Mouse (Mus musculus) hematopoietic stem cell, adult 5-6 weeks (primary cell): ENCODE measurements around the gene S100a3. TPM values are rescaled to one million over a fixed set of nuclear protein-coding genes. Genes with fewer than 3 reads are reported as not detected.

Source experiments
- ATAC-seq, 2 experiments: fragments of 125-278 bp in 1 of 2; replicated peaks in 1 of 2; 2 replicates each; pipeline ENCODE4 v1.8.0; 2016 to 2017; ENCODE audit warnings: inconsistent platforms in 2 of 2, mild to moderate bottlenecking in 2 of 2, moderate number of reproducible peaks in 2 of 2, low read depth in 1 of 2, moderate TSS enrichment in 1 of 2; ENCODE audit not compliant: low FRiP score in 2 of 2, poor library complexity in 2 of 2, severe bottlenecking in 2 of 2, insufficient read depth in 1 of 2, low TSS enrichment in 1 of 2
- total RNA-seq: library from RNA; stranded (forward); fragments of 172-1452, 232-1000 nt; gene quantifications from 2 replicates; pipeline ENCODE4 v1.2.3, GENCODE M21; 2017

S100a3 gene
- total RNA-seq, 1 experiment from 2014 or later = not detected

DNA sequence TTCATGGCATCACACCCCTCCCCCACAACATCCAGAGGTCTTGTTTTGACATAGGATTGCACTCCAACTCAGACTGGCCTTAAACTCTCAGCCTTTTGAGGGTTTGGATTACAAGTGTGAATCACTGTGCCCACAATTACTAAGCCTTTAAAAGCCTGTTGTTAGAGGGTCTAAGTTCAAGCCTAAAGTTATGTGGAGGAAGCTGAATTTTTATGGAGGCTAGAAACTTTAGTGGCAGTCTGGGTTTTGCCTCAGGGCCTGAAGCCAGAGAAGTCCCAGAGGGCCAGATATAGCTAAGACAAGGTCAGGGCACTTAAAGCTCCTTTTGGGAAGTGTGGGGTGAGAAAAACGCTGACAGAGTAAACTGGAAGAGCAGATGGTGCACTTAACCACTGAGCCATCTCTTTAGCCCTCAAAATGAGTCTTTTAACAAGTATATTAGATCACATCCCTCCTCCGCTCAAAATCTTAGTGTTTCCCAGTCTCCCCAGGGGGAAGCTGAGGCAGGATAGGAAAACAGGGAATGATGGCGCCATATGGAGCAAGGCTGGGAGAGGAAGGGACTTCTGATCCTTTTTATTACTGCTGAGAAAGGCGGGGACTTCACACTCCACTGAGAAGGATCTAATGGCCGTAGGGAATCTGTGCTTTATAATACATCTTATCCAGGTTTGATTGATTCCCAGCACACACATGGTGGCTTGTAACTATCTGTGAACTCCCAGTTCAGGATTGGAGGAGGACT, 10.5 kb upstream of the S100a3 start:
- no peak for ATAC-seq

DNA sequence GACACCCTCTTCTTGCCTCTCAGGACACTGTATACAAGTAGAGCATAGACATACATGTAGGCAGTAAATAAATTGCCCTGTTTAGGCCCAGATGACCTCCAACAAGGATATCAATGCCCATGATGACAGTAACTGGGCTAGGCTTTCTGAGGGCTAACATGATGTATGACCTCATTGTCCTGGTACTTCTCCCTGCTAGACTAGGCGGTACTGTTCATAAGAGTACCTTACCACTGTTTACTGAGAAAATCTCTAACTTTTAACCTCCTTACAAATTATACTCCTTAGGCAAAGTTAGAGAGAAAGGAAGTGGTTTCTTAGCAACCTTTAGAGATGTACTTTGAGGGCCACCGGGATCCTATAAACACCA, 10.0 kb upstream of the S100a3 start:
- no peak for ATAC-seq

DNA sequence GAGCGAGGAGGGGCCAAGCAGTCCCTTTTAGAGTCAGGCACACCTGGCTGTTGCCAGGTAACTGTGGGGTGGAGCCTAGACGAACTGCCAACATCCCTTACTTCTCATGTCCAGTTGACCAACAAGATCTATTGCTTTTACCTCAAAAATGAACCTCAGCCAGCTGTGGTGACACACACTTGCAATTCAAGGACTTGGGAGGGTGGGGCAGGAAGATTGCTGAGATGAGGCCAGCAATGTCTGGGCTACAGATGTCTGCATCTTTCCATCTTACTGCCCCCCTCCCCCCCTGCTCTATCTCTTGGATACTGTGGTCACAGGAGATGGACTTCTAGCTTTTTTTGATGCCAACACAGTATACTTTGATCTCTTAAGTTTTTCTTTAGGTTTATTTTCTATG, 8.1 kb upstream of the S100a3 start:
- no peak for ATAC-seq

DNA sequence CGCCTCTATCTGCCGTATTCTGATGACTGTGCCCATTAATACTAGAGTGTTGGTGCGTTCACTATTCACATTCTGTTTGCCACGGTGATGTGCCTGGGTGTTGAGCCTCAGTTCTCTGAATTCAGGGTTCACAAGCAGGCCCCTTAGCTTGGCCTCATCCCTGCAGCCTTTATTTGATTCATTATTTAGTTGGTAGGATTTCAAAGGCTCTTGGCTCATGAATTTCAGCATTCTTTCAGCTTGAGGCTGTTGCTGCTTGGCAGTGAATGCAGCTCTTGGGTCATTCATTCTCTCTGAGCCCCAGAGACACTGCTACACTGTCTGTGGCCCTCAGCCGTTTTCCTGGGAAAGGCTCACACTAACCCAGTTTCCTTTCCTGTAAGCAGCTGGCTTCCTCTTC, 4.4 kb upstream of the S100a3 start:
- ATAC-seq = no peak

DNA sequence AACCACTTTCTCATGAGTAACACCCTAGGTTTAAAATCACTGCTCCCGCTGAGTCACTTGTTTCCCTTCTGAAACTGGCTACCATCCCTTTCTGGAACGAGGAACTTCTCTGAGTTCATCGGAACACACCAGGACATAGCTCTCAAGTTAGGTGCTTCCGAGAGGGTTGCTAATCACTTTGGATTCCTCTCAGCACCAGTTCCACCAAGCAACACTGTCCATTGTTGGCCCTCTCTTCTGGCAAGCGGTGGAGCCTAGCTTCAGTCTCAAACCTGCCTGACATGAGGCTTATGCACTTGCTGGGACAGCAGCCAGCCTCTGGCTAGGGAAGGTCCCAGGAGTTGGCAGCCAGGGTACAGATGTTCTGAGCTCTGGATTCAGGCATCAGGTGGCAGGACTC, 14.3 kb downstream of the S100a3 start:
- ATAC-seq = no peak

DNA sequence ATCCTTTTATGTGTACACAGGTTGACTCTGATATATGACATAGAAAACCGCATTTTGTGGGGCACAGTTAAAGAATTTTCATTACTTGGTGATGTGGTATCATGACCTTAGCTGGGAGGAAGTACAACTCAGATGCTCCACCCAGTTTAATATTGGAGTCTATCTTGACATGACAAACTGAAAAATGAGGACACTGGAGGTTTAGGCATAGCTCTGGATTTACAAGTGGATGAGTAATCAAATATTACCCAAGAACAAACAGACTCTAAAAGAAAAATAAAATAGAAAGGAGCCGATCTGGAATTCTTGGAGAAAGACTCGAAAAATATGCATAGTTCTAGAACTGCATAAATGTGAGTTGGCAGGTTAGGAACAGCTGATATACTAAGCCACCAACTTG, 14.9 kb downstream of the S100a3 start:
- no peak for ATAC-seq

DNA sequence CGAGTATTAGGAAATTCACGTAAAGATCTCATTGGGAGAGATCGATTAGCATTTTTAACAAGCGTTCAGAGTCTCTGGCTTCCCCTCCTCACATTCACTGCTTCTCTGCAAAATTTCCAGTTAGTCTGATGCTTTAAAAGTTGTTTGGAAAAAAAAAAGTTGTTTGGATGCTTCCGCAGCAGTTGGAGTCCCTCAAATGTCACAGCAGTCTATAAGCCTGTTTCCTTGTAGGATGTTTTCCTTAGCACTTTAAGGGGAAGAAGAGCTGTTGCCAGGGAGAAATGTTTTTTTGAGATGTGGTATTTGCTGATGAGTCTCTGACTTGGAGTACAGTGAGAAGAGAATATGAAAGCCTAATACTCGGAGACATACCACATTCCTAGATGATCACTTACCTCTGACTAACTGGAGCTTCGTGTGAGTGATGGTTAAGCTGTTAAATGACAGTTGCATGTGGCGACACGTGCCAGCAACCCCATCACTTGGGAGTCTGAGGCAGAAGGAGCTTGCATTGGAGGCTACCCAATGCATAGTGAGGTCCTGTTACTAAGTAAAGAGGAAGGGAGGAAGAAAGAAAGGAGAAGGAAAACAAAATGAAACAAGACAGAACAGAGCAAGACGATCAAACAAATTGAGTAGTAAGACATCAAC, 16.1 kb downstream of the S100a3 start:
- no peak for ATAC-seq

DNA sequence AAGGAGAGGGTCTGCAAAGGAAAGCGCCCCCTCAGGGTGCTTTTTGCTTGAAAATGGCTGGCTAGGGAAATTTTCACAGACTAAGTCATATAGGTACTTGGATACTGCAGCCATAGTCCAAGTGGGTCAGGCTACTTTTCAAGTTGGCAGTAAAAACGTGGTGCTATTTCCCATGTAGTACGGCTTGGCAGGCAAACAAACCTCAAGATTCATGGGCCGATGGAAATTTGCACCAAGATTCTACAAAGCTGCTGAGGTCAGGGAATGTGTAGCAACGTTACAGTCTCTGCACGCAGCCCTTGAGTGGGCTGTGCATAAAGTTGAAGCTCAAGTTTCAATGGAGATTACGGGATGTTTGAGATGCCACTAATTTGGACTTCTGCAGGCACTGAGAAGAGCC, 19.1 kb downstream of the S100a3 start:
- ATAC-seq = no peak

DNA sequence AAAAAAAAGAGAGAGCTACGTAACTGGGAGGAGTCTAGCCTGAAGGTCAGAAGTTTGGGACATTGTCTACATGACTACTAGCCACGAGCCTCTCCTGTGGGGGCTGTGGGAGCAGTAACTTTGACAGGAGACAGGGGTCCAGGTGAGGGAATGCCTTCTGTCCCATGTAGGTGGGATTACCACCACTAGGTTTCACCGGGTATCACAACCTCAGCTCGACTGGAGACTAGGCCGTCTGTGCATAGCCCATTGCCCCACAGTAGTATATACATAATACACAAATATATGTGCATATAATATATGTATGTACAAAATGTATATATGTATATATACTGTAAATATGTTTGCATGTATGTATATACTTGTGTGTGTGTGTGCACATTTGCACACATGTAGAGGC, 20.8 kb downstream of the S100a3 start:
- no peak for ATAC-seq

DNA sequence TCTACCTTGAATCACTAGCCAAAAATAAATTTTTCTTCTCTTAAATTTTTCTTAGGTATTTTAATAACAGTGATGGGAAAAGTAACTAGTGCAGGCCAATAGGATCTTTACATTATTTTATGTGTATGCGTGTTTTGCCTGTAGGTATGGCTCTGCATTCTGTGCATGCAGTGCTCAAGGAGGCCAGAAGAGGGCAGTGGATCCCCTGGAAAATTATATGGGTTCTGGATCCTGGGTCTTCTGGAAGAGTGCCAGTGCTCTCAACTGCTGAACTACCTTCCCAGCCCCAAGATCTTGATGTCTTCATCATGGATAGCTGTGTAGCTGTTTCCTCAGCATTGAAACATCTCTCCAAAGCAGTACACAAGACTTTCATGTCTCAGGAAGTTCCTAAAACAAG, 21.8 kb downstream of the S100a3 start:
- ATAC-seq = no peak

DNA sequence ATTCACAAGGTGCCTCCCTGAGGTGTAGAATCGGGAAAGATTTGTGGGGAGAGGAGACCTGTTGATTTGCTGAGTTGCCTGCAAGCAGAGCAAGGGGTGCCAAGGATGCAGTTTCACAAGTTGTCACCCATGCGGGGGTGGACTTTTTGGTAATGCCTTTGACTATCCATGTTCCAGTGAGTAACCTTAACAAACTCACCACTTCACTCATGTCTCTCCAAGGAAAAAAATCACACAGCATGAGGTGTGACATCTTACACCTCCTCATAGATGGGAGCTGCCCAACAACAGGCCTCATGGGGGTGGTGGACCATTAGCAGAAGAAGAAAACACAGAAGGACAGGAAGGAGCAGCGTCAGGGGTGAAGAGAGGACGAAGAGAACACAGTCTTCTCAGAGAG, 22.2 kb downstream of the S100a3 start:
- no peak for ATAC-seq

DNA sequence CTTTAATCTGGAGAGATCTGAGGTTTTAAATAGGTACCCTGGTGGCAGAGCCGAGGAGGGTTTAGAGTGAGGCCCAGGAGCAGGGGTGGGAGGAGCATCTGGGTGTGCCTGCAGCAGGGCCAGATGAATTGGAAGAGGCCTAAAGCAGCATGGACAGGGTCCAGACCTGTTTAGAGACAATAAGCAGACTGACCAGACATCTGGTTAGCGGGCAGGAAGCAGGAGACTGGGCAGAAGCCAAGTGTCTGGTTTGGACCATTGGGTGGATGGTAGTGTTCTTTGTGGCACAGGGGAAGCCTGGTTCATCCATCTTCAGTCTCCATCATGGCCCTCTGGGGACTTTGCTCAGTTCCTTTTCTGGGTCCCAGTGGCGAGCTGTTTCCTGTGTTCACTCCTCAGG, 23.5 kb downstream of the S100a3 start:
- no peak for ATAC-seq

DNA sequence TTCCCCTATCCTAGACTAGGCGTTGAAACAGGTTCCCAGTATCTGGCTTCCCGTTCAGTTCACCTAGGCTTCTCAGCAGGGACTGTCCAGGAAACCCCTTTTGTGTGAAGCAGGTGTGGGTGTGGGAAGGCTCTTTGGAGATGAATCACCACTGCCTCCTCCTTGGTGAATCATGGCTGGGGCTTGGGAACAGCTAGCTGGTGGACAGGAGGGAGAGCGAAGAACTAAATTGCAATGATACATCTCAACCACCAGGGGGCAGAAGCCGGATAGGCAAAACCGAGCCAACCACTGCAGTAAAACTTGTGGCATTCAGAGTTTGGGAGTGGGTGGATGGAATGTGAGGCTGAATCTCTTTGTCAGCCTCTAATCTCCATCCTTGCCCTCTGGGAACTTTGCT, 25.2 kb downstream of the S100a3 start:
- ATAC-seq = peak in 1 of 2 experiments; percentile 46; a peak in 1 of 4 replicates

DNA sequence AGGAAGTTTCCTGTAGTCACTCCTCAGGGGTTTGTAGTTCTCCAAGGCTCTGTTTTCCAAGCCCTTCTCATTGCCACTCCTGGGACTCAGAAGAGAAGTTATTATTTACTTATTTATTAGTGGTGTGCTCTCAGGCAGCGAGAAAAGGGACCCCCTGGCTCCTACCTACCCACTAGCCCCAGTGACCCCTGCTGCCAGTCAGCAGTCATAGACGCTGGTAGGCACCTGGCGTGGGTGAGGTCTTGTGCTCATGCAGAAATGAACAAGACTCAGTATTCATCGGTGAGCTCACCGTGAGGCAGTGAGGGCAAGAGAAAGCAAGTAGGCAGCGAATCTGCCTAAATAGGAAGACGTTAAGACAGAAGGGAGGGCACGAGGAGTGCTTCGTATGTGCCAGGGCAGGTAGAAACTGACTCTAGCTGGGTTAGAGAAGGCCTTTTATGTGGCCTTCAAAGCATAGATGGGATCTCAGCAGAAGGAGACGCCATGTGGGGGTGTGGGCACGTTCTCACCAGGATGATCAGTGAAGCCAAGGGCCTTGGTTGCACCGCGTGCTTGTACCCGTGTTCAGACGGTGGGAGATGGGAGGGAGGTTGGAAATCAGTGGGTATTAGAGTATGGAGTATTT, 25.8 kb downstream of the S100a3 start:
- ATAC-seq = no peak

DNA sequence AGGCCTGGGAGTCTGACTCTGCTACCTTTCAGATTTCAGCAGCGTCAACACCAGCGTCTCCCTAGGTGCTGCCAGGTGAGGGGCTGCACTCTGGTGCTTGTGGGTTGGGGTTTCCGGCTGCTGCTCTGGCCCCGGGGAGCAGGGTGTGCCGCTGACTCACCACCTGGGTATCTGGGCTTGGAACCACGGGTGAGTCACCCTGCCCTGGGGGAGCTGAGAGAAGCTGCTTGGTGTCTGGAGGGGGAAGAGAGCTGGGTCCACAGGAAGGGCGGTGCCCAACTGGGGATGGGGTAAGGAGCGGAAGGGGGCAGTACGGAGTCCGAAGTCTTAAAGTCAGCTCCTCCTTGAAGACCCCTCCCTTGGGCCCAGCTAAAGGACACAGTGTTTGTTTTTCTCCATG, 26.5 kb downstream of the S100a3 start:
- ATAC-seq = peak; percentile 80

DNA sequence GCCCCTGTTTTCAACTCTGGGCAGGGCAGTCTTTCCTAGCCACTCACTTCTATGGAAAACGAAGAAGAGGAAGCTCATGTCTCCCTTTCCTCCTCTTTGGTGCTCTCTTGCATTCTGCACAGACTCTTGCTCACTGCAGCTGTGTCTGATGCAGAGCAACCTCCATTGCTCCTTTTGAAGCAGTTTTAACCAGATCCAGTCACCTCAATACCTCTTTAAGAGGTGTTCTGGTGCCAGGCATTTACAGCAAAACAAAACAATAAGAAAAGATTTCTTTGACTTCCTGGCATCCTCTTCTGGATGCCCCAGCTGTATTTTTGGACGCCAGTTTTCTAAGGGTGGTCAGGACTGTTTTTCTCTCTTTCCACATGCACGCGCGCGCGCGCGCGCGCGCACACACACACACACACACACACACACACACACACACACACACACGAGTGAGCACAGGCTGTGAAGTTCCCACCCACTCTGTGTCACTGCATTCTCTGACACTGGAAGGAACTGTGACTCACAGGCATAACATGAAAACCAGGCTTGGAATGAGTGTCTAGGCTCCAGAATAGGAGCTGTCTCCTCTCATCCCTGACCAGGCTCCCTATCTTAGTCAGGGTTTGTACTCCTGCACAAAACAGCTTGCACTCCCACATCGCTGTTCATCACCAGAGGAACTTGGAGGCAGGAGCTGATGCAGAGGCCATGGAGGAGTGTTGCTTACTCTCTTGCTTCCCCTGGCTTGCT, 27.2 kb downstream of the S100a3 start:
- ATAC-seq = no peak

DNA sequence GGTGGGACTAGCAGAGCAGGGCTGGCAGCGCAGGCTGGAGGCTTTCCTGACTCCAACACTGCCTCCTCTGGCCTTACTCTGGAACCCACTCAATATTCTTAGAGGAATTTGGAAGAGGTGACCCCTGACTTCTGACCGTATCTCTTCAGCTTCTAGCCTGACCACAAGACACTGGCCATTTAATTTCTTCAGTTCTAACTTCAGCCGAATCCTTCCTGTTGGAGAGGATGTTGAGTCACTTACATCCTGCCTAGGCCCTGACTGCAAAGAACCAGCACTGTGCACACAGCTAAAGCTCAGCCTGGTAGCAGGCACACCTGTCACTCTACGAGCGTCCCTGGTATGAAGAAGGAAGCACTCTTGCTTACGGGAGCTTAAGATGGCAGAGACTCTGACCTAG, 29.0 kb downstream of the S100a3 start:
- peak; percentile 54 to 61 for ATAC-seq

DNA sequence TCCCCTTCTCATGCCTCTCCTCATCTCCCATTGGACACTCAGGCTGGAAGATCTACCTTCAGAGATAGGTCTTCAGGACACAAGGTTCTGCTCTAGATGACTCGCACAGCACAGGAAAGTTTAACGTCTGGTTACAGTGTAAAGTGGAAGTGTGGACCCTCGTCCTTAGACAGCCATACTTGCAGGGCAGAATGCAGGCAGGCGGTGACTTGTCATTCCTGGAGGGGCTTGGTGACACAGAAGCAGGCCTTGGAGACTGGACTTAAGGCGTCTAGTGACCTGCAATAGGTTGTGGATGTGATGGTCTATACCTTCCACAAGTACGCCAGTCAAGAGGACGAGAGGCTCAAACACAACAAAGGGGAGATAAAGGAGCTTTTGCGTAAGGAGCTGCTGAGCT, 29.6 kb downstream of the S100a3 start, which contains the start of gene S100a2:
Gene S100a2, plus strand, starts transcription at position 301 of the 400 bp plus-strand sequence.
- no peak for ATAC-seq
